Mouse (Mus musculus) thymus, postnatal 0 days (tissue): Measurements from ENCODE around the gene Sirt4. TPM values are rescaled to one million over a fixed set of nuclear protein-coding genes. Genes with fewer than 3 reads are reported as not detected.
"Not testable (repeated sequence)": the region's sequence is repeated elsewhere in the genome, so short reads cannot be mapped to it uniquely, and the experiment has no call there.

Source experiments
- DNase-seq: peaks from one replicate; pipeline ENCODE4 v3.0.0-alpha.2; 2015; ENCODE audit warnings: low spot score
- polyA plus RNA-seq: library from polyadenylated mRNA; unstranded; fragments of >200 nt; fragmentation: Nextera tagmentation; extraction: Ambion mirVana; gene quantifications from 2 replicates; pipeline ENCODE4 v1.2.1, GENCODE M21; 2015

Sirt4 gene
- polyA plus RNA-seq, 1 experiment from 2014 or later: 17.3 TPM

DNA sequence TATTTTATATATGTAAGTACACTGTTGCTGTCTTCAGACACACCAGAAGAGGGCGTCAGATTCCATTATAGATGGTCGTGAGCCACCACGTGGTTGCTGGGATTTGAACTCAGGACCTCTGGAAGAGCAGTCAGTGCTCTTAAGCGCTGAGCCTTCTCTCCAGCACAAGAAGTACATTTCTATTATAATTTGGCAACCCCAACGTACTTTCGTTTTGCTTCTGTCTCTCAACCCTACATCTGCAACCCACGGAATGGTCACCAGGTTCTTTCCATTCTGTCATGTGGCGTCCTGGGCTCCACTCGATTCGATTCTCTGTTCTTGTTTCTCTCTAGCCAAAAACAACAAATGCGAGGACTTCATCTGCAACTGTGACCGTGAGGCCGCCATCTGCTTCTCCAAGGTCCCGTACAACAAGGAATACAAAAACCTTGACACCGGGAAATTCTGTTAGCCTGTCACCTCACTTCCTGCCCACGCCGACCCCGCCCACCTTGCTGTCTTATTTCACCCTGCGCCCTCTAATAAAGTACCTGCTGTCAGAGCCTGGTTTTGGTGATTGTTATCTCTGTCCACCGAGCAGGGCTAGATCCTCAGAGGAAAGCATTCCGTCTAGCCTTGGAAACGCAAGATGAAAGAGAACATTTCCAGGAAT lies 10.2 kb downstream of the Sirt4 start:
- DNase-seq: no peak

DNA sequence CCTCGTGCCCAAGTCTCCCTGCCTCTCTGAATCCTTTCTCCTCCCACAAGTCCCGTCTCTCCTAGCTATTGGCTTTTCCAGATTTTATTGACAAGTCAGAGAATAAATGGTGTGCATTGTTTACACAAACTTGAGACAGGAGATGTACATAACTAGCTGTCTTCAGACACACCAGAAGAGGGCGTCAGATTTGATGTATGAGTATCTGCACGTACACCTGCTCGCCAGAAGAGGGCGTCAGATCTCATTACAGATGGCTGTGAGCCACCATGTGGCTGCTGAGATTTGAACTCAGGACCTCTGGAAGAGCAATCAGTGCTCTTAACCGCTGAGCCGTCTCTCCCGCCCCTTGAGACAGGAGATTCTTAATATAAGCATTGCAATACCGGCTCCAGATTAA lies 11.3 kb downstream of the Sirt4 start:
- DNase-seq: no peak

DNA sequence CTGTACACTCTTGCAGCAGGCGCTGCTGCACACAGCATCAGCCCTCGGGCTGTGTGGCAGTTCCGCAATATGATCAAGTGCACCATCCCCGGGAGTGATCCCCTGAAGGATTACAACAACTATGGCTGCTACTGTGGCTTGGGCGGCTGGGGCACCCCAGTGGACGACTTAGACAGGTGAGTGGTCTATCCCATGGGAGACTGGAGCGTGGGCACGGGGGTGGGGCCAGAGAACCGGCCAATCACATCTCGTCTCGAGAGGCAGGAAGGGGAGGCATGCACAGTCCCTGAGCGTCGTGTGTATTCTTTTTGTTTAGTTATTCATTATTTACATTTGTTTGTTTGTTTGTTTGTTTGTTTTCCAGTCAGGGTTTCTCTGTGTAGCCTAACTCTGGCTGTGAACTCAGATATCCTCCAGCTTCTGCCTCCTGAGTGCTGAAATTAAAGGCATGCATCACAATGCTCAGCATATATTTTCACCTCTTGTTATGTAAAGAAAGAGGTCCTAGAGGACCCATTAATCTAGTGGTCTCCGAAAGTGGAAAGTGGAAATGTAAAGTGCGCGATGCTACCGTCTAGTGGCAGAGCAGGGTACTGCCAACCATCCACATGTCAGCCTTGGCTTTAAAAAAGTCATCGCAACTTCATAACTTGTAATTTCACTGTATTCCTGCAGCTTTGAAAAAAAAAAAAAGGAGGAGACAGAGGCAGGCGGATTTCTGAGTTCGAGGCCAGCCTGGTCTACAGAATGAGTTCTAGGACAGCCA lies 13.6 kb downstream of the Sirt4 start:
- peak; percentile 43 for DNase-seq

DNA sequence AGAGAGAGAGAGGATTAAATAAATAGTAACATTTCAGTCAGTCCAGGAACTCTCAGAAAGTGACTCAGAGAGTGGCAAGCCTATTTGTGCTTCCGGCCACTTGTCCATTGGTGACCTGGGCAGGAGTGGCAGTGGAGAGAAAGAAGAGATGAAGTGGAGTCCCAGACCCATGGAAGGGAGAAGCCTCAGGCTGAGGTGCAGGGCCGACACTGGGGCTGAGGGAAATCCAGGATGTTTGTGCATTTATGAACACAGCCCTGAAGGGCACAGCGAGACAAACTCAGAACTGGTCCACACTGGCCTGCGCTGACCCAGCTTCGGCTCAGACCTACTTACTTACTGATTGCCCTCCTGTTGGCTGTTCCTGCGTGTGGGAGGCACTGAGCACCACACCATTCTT lies 14.7 kb downstream of the Sirt4 start:
- no peak for DNase-seq

DNA sequence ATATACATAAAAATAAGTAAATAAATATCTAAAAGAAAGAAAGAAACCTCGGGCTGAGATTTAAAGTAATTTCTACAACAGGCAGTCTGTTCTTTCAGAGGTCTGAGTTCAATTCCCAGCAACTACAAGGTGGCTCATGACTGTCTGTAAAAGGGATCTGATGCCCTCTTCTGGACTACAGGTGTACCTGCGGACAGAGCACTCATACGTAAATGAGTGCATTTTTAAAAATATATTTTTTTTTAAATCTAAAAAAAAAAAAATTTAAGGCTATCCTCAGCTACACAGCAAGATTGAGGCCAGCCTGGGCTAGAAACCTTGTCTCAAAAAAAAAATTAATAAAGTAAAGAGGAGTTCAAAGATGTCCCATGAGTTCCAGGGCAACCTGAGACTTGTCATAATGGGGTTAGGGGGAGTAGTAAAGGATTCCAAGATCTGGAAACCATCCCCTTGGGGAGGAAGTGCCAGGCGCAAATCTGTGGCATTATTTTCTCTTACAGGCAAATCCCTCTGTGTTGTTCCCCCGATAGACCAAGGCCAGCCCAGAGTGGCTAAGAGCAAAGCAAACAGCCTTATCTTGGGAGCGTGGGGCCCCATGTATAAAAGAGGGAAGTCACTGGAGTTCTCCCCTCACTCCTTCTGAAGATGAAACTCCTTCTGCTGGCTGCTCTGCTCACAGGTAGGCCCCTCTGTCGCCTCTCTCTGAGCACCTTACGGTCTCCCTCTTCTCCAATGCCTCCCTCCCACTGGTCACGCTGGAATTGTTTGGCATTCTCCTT lies 18.7 kb downstream of the Sirt4 start, which contains the start of gene Pla2g1b:
TSS of gene Pla2g1b (plus strand) at position 621 of the 779 bp plus-strand sequence.
- DNase-seq: no peak

DNA sequence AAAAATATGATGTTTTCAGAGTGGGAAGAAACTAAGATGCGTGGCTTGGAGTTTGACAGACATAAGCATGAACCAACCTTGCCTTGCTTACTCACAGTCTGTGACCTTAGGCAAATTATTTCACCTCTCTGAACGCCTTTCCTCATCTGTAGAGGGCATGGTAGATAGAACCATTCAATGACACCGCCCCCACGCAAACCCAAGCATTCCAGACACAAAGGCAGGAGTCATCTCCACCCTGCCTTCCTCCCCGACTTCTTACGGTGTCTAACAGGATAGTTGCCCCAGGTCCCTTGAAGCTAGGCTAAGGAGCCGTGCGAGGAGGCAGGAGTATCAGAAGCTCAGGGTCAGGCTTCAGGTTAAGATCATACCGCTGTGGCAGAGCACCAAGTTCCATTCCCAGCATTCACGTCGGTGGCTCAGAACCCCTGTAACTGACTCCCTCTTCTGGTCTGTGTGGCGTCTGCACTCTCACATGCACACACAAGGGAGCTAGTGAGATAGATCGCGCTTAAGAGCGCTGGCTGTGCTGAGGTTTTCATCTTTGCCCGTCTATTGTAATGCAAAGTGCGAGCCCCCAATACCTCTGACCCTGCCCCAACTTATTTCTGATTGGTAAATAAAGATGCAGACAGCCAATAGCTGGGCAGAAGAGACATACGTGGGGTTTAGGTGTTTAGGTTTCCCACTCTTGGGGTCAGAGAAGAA lies 20.0 kb downstream of the Sirt4 start:
- DNase-seq: no peak

DNA sequence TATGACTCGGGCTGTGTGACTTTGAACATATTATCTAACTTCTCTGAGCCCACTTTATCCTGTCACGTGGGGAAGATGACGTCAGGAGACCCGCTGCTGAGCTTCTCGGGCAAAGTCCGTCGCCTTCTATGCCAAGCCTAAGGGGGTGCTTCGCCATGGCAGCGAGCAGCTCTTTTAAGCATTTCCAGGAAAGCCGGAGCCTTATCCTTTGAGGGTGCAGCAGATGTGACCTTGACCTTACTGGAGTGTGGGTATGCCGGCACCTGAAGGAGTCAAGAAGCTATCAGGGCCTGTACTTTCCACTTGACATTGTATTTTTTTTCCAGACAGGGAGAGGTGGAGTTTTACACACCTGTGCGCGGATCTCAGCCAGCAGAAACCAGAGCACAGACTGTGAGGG lies 25.6 kb downstream of the Sirt4 start:
- DNase-seq: no peak

DNA sequence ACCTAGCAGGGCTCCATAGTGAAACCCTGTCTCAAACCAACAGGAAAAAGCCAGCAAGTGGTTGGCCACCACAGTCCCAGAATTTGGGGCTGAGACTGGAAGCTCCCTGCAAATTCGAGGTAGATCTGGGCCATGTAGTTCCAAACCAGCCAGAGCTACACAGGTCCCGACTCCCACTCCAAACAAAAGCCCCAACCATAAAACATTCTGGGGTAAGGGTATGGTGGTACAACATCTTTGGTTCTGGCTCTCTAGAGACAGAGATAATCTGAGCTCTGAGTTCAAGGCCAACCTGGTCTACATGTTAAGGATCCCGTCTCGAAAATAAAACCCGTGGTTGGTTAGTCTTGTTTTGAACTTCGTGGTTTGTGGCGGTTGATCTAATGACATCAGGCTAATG lies 28.7 kb downstream of the Sirt4 start:
- no peak for DNase-seq

DNA sequence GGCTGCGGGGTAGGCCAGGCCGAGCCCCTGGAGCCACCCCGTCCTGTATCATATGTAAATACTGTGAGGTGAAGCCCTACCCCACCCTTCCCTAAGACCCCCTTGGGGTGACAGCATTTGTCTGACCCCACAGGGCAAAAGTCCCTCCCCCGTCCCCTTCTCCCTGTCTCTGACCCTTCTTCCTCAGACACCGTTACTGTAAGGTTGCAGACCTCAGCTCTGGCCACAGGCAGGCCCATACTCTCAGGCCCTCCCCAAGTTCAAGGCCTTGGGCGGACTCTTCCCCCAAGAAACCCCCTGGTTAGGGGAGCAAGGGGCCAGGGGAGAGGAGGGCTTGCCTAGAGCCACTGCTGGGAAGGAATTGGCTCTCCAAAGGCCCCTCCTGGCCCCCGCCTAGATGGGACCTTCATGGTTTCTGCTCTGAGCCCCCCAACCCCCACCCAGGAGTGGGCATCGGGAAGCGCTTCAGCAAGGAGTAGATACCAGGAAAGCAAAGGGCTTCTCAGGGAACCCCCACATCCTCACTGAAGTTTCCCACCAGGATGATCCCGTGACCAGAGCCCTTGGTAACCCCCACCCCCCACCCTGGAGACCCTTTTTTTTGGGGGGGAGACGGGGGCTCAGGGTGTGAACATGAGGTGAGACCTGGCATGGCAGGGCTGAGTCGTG lies 30.0 kb downstream of the Sirt4 start:
- no peak for DNase-seq

DNA sequence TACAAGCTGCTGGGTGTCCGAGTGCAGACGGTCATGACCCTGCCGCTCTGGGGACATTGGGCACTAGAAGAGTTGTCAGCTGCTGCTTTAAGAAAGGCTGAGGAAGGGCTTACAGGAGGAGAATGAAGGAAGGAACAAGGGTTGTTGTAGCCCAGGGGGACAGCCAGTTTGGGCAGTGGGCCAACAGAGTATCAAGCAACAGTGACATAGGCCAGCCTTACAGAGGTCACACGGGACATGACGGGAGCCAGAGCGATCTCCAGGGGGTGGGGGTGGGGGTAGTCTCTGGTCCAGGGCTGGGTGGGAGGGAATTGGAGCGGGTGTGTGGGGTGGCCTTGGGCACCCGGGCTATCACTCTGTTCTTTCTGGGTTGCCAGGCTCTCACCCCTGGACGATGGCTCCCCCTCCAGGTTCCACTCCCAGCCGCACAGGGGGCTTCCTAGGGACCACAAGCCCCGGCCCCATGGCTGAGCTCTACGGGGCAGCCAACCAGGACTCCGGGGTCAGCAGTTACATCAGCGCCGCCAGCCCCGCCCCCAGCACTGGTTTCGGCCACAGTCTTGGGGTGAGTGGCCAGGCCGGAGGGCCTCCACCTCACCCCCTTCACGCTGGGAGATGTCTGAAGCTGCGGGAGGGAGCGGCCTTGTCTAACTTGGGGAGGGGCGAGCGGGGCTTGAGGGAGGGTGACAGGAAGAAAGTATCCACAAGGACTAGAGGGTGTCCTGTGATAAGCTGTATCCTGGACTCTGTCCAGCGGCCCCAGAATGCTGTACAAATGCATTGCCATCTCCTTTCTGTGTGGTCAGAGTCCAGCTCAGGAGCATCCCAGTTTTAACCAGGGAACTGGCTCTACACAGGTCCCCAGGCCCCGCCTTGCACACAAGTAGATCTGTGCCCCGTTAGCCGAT lies 33.9 kb downstream of the Sirt4 start:
- no peak for DNase-seq

DNA sequence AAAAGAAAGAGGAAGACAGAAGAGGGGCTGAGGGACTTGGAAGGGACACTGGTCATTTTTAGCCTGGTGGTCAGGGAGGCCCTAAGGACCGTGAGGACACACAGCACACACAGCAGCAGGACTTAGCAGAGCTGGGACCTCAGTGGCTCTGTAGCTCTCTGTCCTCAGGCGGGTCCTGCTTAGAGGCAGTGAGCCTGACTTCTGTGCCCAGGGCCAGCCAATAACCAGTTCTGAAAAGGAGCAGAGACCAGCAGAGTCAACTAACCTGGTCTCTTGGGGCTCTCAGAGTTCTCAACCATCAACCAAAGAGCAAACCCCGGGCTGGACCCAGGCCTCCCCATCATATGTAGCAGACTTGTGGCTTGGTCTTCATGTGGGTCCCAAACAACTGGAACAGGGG lies 35.3 kb downstream of the Sirt4 start:
- DNase-seq: no peak

DNA sequence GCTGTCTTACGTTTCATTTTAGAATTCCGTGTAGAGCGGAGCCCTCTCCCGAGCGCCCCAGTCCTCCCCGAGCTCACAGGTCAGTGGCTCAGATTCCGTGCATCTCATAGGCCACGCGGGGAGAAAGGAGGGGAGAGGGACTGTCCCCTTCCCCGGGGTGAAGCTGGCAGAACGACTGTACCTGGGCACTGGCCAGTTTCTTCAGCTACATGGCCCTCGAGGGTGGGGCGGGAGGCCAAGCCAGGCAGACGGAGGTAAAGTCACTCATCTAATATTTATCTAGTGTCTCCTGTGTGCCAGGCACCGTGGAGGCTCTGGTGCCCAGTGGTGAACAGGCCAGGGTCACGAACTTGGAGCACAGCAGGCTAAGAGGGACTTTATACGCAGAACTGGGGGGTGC lies 37.4 kb downstream of the Sirt4 start:
- DNase-seq: no peak

DNA sequence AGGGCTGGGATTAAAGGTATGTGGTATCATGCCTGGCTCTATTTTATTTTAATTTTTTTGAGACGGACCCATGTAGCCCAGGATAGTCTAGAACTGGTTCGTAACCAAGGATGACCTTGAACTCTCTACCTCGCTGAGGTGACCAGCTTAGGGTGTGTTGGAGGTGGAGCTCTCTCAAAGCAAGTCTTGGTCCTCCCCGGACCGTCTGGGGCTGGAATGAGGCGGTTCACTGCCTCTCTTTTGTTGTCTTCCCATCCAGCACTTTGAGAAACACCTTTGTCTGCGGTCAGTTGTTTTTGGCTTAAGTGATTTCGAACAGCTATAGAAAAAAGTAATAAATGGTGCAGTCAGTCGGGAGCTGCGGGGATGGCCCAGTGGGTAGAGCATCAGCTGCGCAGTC lies 40.4 kb downstream of the Sirt4 start:
- no peak for DNase-seq

DNA sequence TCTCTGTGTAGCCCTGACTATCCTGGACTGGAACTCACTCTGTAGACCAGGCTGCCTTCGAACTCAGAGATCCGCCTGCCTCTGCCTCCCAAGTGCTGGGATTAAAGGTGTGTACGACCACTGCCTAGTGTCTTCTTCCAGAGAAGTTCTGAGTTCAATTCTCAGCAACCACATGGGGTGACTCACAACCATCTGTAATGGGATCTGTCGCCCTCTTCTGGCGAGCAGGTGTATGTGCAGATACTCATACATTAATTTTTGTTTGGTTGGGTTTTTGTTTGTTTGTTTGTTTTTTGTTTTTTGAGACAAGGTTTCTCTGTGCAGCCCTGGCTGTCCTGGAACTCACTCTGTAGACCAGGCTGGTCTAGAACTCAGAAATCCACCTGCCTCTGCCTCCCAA lies 41.9 kb downstream of the Sirt4 start:
- not testable (repeated sequence) for DNase-seq

DNA sequence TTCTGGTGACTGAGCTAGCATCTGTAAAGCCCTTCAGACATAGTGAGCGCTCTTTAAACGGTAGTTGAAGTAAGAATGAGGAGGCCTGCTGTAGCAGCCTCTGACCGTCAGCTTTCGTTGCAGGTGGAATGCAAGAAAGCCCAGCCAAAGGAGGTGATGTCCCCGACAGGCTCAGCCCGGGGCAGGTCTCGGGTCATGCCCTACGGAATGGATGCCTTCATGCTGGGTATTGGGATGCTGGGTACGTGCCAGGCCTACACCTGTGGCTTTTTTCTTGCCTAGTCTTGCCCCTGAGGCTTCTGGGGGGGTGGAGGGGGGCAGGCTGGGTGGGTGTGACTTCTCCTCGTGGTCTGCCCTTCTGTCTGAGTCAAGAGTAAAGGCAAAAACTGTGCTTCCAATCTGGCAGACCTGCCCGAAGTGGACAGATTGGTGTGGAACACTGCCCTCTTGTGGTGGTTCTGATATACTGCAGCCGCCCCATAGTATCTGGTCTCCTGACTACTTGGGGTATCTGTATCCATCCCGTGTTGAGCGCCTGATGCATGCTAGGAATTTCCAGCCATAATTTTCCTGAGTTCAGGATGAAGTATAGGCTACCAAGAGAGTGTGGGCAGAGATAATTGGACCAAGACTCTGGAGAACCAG lies 43.2 kb downstream of the Sirt4 start:
- peak; percentile 64 for DNase-seq

DNA sequence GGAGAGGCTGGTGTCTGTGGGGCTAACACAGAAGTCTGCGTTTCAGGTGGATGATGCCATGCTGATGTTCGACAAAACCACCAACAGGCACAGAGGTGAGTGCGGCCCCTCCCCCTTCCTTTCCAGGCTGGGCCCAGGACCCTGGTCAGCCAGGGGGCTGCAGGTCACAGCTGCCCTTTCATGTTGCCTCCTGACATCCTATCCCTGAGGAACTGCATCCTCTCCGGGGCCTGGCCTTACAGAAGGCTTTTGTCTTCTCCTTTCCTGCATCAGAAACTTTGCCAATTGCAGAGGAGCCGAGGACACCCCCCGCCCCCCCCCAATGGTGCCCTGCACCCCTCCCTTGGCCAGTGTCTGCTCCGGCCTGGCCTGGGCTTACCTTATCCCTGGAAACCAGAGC lies 45.9 kb downstream of the Sirt4 start:
- DNase-seq: no peak

DNA sequence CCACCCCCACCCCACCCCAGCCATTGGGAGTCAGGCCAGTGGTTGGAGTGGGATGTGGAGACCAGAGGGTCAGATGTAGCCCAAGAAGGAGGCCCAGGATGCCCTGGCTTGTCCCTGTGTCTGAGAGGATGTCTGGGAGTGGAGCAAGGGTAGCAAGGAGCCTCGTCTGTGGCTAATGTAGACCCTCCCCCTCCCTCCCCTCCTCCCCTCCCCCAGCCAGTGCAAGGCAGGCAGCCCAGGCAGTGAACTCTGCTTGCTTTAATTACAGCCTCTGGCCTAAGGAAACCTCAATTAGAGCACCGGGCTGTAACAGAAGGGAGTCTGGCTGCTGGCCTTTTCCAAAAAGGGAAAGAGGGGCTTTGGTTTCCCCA lies 46.6 kb downstream of the Sirt4 start:
- no peak for DNase-seq

DNA sequence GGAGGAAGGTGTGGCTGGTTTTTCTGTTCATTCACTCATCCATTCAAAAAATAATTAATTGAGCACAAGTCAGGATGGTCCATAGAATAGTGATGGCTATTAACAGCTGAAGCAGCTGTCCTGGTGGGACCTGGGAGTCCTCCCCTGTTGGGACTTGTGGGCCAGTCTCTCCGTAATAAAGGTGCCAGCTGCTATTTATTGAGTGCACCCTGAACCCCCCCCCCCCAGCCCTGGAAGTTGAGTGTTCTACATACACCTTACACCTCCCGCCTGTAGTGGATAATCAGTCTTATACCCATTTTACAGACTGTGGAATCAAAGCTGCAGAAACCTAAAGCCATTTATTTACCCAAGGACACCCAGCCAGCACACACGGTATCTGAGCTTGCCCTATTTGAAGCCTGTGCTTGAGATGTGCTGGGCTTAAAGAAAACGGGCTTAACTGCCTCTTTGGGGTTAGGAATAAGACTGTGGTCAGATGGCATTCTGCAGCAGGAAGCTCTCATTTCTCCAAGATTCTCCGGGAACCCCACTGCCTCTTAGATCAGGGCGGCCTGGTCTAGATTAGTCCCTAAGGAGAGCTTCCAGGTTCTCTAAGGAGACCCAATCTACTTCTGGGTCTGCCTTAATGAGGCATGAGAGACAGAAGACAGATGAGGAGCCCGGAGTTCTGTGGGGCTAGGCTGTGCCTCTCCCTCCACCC lies 47.1 kb downstream of the Sirt4 start:
- no peak for DNase-seq
